Mouse (Mus musculus) limb, embryonic 10.5 days (tissue): Measurements from ENCODE around the gene Fam189a2. TPM values are rescaled to one million over a fixed set of nuclear protein-coding genes. Genes with fewer than 3 reads are reported as not detected.

ENCODE experiments used
- DNase-seq: peaks from one replicate; pipeline ENCODE4 v3.0.0-alpha.2; 2017; ENCODE audit warnings: low spot score
- H3K27ac ChIP-seq: fragments of 300-500 bp; sonication (generic); 2 replicates; pipeline ENCODE4 v1.5.1; 2016; ENCODE audit warnings: mild to moderate bottlenecking
- H3K27me3 ChIP-seq: fragments of 300-500 bp; sonication (generic); 2 replicates; pipeline ENCODE4 v1.6.1; 2016; ENCODE audit warnings: low read depth, mild to moderate bottlenecking; ENCODE audit not compliant: poor library complexity, severe bottlenecking
- H3K36me3 ChIP-seq: fragments of 300-500 bp; sonication (generic); 2 replicates; pipeline ENCODE4 v1.6.1; 2016; ENCODE audit warnings: mild to moderate bottlenecking, moderate library complexity
- H3K4me1 ChIP-seq: fragments of 300-500 bp; sonication (generic); 2 replicates; pipeline ENCODE4 v1.6.1; 2016
- H3K4me3 ChIP-seq: fragments of 300-500 bp; sonication (generic); 2 replicates; pipeline ENCODE4 v1.5.1; 2016; ENCODE audit warnings: mild to moderate bottlenecking, moderate library complexity
- H3K9me3 ChIP-seq: fragments of 300-500 bp; sonication (generic); replicated peaks from 2 replicates; pipeline ENCODE4 v1.6.1; 2016; ENCODE audit warnings: mild to moderate bottlenecking
- WGBS: fragments of 180-500 bp; shearing (Covaris S2); methylation state at CpG from one replicate; pipeline ENCODE4 v1.1.7; 2016; 5-methylcytosine and 5-hydroxymethylcytosine counted together
- polyA plus RNA-seq: library from polyadenylated mRNA; unstranded; fragments of >200 nt; fragmentation: Nextera tagmentation; extraction: Ambion mirVana; gene quantifications from 2 replicates; pipeline ENCODE4 v1.2.1, GENCODE M21; 2016

The Fam189a2 gene
- polyA plus RNA-seq, 1 experiment from 2014 or later = 0.28 TPM

GRCm38 (mm10) chr19:23960831-23961447 lies 69.9 kb downstream of the Fam189a2 start:
- Histone ChIP-seq H3K27ac (no peak overlapping the region), H3K9me3 (no peaks in the 10 kb centered on the region), H3K4me3 (no peak overlapping the region), H3K27me3 (no peaks in the 10 kb centered on the region), H3K36me3 (no peaks in the 10 kb centered on the region), H3K4me1 (peaks cover 29% of the 10 kb centered on the region)
- 90% methylated on average over 6 of the region's 6 CpGs for WGBS
- DNase-seq = no peak

- DNase-seq = no peak
- peaks cover 29% of the 10 kb centered on the region for H3K4me1 ChIP-seq
- no peak overlapping the region for H3K27ac ChIP-seq
- H3K4me3 ChIP-seq = no peak overlapping the region
- no peaks in the 10 kb centered on the region for H3K36me3 ChIP-seq
- H3K27me3 ChIP-seq = no peaks in the 10 kb centered on the region
- 64% methylated on average over 3 of the region's 3 CpGs for WGBS
- no peaks in the 10 kb centered on the region for H3K9me3 ChIP-seq
Measured at GRCm38 (mm10) chr19:23960275-23960674, 70.5 kb downstream of the Fam189a2 start.

- no peak for DNase-seq
- Histone ChIP-seq H3K4me3 (no peak overlapping the region), H3K27me3 (no peaks in the 10 kb centered on the region), H3K4me1 (peaks cover 29% of the 10 kb centered on the region), H3K36me3 (no peaks in the 10 kb centered on the region), H3K9me3 (no peaks in the 10 kb centered on the region), H3K27ac (no peak overlapping the region)
- 69% methylated on average over 7 of the region's 7 CpGs for WGBS
Measured at GRCm38 (mm10) chr19:23959870-23960269, 70.9 kb downstream of the Fam189a2 start.

GRCm38 (mm10) chr19:23958925-23959324 lies 71.9 kb downstream of the Fam189a2 start:
- Histone ChIP-seq H3K4me1 (peaks cover 24% of the 10 kb centered on the region), H3K36me3 (no peaks in the 10 kb centered on the region), H3K9me3 (no peaks in the 10 kb centered on the region), H3K27ac (no peak overlapping the region), H3K4me3 (no peak overlapping the region), H3K27me3 (no peaks in the 10 kb centered on the region)
- DNase-seq = no peak
- 30% methylated on average over 6 of the region's 6 CpGs for WGBS

GRCm38 (mm10) chr19:23957563-23957962 lies 73.3 kb downstream of the Fam189a2 start:
- Histone ChIP-seq H3K9me3 (no peaks in the 10 kb centered on the region), H3K36me3 (no peaks in the 10 kb centered on the region), H3K4me3 (no peak overlapping the region), H3K4me1 (peaks cover 24% of the 10 kb centered on the region), H3K27ac (no peak overlapping the region), H3K27me3 (no peaks in the 10 kb centered on the region)
- no peak for DNase-seq
- WGBS = 79% methylated on average over 7 of the region's 7 CpGs

GRCm38 (mm10) chr19:23956299-23956975 lies 74.4 kb downstream of the Fam189a2 start:
- H3K36me3 ChIP-seq = no peaks in the 10 kb centered on the region
- no peak for DNase-seq
- no peaks in the 10 kb centered on the region for H3K27me3 ChIP-seq
- no peak overlapping the region for H3K4me3 ChIP-seq
- H3K9me3 ChIP-seq = no peaks in the 10 kb centered on the region
- WGBS = 67% methylated on average over 17 of the region's 17 CpGs
- H3K27ac ChIP-seq = no peak overlapping the region
- H3K4me1 ChIP-seq = peaks cover 24% of the 10 kb centered on the region

- no peaks in the 10 kb centered on the region for H3K36me3 ChIP-seq
- H3K4me3 ChIP-seq = no peak overlapping the region
- H3K27me3 ChIP-seq = no peaks in the 10 kb centered on the region
- H3K9me3 ChIP-seq = no peaks in the 10 kb centered on the region
- DNase-seq = no peak
- 89% methylated on average over 8 of the region's 8 CpGs for WGBS
- H3K4me1 ChIP-seq = peaks cover 20% of the 10 kb centered on the region
- no peak overlapping the region for H3K27ac ChIP-seq
Measured at GRCm38 (mm10) chr19:23955461-23955860, 75.4 kb downstream of the Fam189a2 start.

- DNase-seq = no peak
- Histone ChIP-seq H3K36me3 (no peaks in the 10 kb centered on the region), H3K27ac (no peak overlapping the region), H3K4me1 (0 out of 2 replicates have a peak, but pooled peaks cover 6% of the 10 kb centered on the region), H3K27me3 (no peaks in the 10 kb centered on the region), H3K4me3 (no peak overlapping the region), H3K9me3 (no peaks in the 10 kb centered on the region)
- 51% methylated on average over 12 of the region's 12 CpGs for WGBS
Measured at GRCm38 (mm10) chr19:23948301-23949000, 82.4 kb downstream of the Fam189a2 start.

- DNase-seq = no peak
- Histone ChIP-seq H3K36me3 (no peaks in the 10 kb centered on the region), H3K4me3 (no peak overlapping the region), H3K27ac (no peak overlapping the region), H3K27me3 (no peaks in the 10 kb centered on the region), H3K9me3 (no peaks in the 10 kb centered on the region), H3K4me1 (0 out of 2 replicates have a peak, but pooled peaks cover 6% of the 10 kb centered on the region)
- 60% methylated on average over 4 of the region's 4 CpGs for WGBS
Measured at GRCm38 (mm10) chr19:23947871-23948270, 82.9 kb downstream of the Fam189a2 start.

- Histone ChIP-seq H3K36me3 (no peaks in the 10 kb centered on the region), H3K4me3 (no peak overlapping the region), H3K4me1 (peaks cover 6% of the 10 kb centered on the region; the same call in 1 of the 2 replicates), H3K27ac (no peak overlapping the region), H3K9me3 (no peaks in the 10 kb centered on the region), H3K27me3 (no peaks in the 10 kb centered on the region)
- WGBS = 82% methylated on average over 4 of the region's 4 CpGs
- DNase-seq = no peak
Measured at GRCm38 (mm10) chr19:23946751-23947150, 84.1 kb downstream of the Fam189a2 start.

- Histone ChIP-seq H3K4me1 (peaks cover 10% of the 10 kb centered on the region; the same call in 1 of the 2 replicates), H3K27me3 (no peaks in the 10 kb centered on the region), H3K36me3 (no peaks in the 10 kb centered on the region), H3K27ac (no peak overlapping the region), H3K9me3 (no peaks in the 10 kb centered on the region), H3K4me3 (no peak overlapping the region)
- no peak for DNase-seq
- 87% methylated on average over 6 of the region's 6 CpGs for WGBS
Measured at GRCm38 (mm10) chr19:23946026-23946685, 84.7 kb downstream of the Fam189a2 start.

GRCm38 (mm10) chr19:23942886-23943285 lies 87.9 kb downstream of the Fam189a2 start:
- H3K9me3 ChIP-seq = no peaks in the 10 kb centered on the region
- no peaks in the 10 kb centered on the region for H3K27me3 ChIP-seq
- no peak overlapping the region for H3K4me3 ChIP-seq
- 89% methylated on average over 7 of the region's 7 CpGs for WGBS
- H3K27ac ChIP-seq = no peak overlapping the region
- peaks cover 7% of the 10 kb centered on the region; the same call in 1 of the 2 replicates for H3K4me1 ChIP-seq
- no peak for DNase-seq
- H3K36me3 ChIP-seq = no peaks in the 10 kb centered on the region
